Mouse (Mus musculus): ENCODE data around the gene Naip5. TPM values are rescaled to one million over a fixed set of nuclear protein-coding genes. Genes with fewer than 3 reads are reported as not detected.
"Not testable (repeated sequence)": the region's sequence is repeated elsewhere in the genome, so short reads cannot be mapped to it uniquely, and the experiment has no call there.

The Naip5 gene
- 0.32 and 0.39 TPM in 2 replicates for polyA plus RNA-seq (2014; fragmentation: Nextera tagmentation; extraction: Ambion mirVana)

- H3K4me3 ChIP-seq (ENCODE audit: low read depth, low read length); H3K4me2 ChIP-seq (replicated peaks; ENCODE audit: low read depth, low read length): not testable (repeated sequence)
Observed at GRCm38 (mm10) chr13:100246223-100246622, at the start of gene Naip5. Gene Naip5, minus strand, starts transcription at chr13:100246323.

GRCm38 (mm10) chr13:100284611-100285010, 38.5 kb upstream of the Naip5 start:
- no peaks in the 10 kb centered on the region for H3K9me3 ChIP-seq (ENCODE audit: control insufficient read depth, low read depth, low read length)
- no peaks in the 10 kb centered on the region for H3K4me1 ChIP-seq (ENCODE audit: control insufficient read depth, insufficient read depth, low read length)
- no peak overlapping the region for H3K4me2 ChIP-seq (replicated peaks; ENCODE audit: low read depth, low read length)
- H3K27ac ChIP-seq (ENCODE audit: low read length), result no peak overlapping the region
- H3K27me3 ChIP-seq (ENCODE audit: control insufficient read depth, insufficient read depth, low read length), result no peaks in the 10 kb centered on the region
- no peaks in the 10 kb centered on the region for H3K36me3 ChIP-seq (ENCODE audit: control insufficient read depth, insufficient read depth, low read length)
- ATAC-seq (ENCODE audit: insufficient number of reproducible peaks, insufficient read depth, low FRiP score, low read depth), result no peak
- 89% methylated on average over 1 of the region's 1 CpGs for whole genome bisulfite sequencing
- no peak overlapping the region for H3K9ac ChIP-seq (replicated peaks; ENCODE audit: low read depth, low read length)
- no peak overlapping the region for H3K4me3 ChIP-seq (ENCODE audit: low read depth, low read length)

More at GRCm38 (mm10) chr13:100246223-100246622, at the start of gene Naip5:
- H3K36me3 ChIP-seq (ENCODE audit: control insufficient read depth, insufficient read depth, low read length); ATAC-seq (ENCODE audit: insufficient number of reproducible peaks, insufficient read depth, low FRiP score, low read depth); H3K27ac ChIP-seq (ENCODE audit: low read length); H3K9me3 ChIP-seq (ENCODE audit: control insufficient read depth, low read depth, low read length); H3K9ac ChIP-seq (replicated peaks; ENCODE audit: low read depth, low read length); H3K4me1 ChIP-seq (ENCODE audit: control insufficient read depth, insufficient read depth, low read length); H3K27me3 ChIP-seq (ENCODE audit: control insufficient read depth, insufficient read depth, low read length): not testable (repeated sequence)
- 74% methylated on average over 4 of the region's 4 CpGs for WGBS

- not testable (repeated sequence) for H3K9me3 ChIP-seq (ENCODE audit: control insufficient read depth, low read depth, low read length); H3K27ac ChIP-seq (ENCODE audit: low read length); H3K36me3 ChIP-seq (ENCODE audit: control insufficient read depth, insufficient read depth, low read length); H3K4me1 ChIP-seq (ENCODE audit: control insufficient read depth, insufficient read depth, low read length); H3K27me3 ChIP-seq (ENCODE audit: control insufficient read depth, insufficient read depth, low read length); H3K4me3 ChIP-seq (ENCODE audit: low read depth, low read length); H3K4me2 ChIP-seq (replicated peaks; ENCODE audit: low read depth, low read length); H3K9ac ChIP-seq (replicated peaks; ENCODE audit: low read depth, low read length); ATAC-seq (ENCODE audit: insufficient number of reproducible peaks, insufficient read depth, low FRiP score, low read depth)
- WGBS, result no CpG with 5 or more reads among the region's 1 CpGs
Observed at GRCm38 (mm10) chr13:100271474-100272132, 25.5 kb upstream of the Naip5 start.

GRCm38 (mm10) chr13:100256996-100257395, 10.9 kb upstream of the Naip5 start:
- not testable (repeated sequence) for H3K36me3 ChIP-seq (ENCODE audit: control insufficient read depth, insufficient read depth, low read length); H3K9me3 ChIP-seq (ENCODE audit: control insufficient read depth, low read depth, low read length); H3K4me1 ChIP-seq (ENCODE audit: control insufficient read depth, insufficient read depth, low read length); H3K4me3 ChIP-seq (ENCODE audit: low read depth, low read length); H3K27me3 ChIP-seq (ENCODE audit: control insufficient read depth, insufficient read depth, low read length); ATAC-seq (ENCODE audit: insufficient number of reproducible peaks, insufficient read depth, low FRiP score, low read depth); H3K27ac ChIP-seq (ENCODE audit: low read length); H3K4me2 ChIP-seq (replicated peaks; ENCODE audit: low read depth, low read length); H3K9ac ChIP-seq (replicated peaks; ENCODE audit: low read depth, low read length)
- WGBS, result 37% methylated on average over 2 of the region's 2 CpGs

- H3K36me3 ChIP-seq (ENCODE audit: control insufficient read depth, insufficient read depth, low read length); H3K27ac ChIP-seq (ENCODE audit: low read length); H3K9me3 ChIP-seq (ENCODE audit: control insufficient read depth, low read depth, low read length); H3K4me2 ChIP-seq (replicated peaks; ENCODE audit: low read depth, low read length); ATAC-seq (ENCODE audit: insufficient number of reproducible peaks, insufficient read depth, low FRiP score, low read depth); H3K27me3 ChIP-seq (ENCODE audit: control insufficient read depth, insufficient read depth, low read length); H3K4me3 ChIP-seq (ENCODE audit: low read depth, low read length); H3K9ac ChIP-seq (replicated peaks; ENCODE audit: low read depth, low read length); H3K4me1 ChIP-seq (ENCODE audit: control insufficient read depth, insufficient read depth, low read length): not testable (repeated sequence)
- WGBS, result 81% methylated on average over 5 of the region's 6 CpGs
Observed at GRCm38 (mm10) chr13:100255925-100256324, 9.8 kb upstream of the Naip5 start.

GRCm38 (mm10) chr13:100251897-100252296, 5.8 kb upstream of the Naip5 start:
- not testable (repeated sequence) for H3K4me1 ChIP-seq (ENCODE audit: control insufficient read depth, insufficient read depth, low read length); H3K9ac ChIP-seq (replicated peaks; ENCODE audit: low read depth, low read length); ATAC-seq (ENCODE audit: insufficient number of reproducible peaks, insufficient read depth, low FRiP score, low read depth); H3K9me3 ChIP-seq (ENCODE audit: control insufficient read depth, low read depth, low read length); H3K4me3 ChIP-seq (ENCODE audit: low read depth, low read length); H3K27me3 ChIP-seq (ENCODE audit: control insufficient read depth, insufficient read depth, low read length); H3K4me2 ChIP-seq (replicated peaks; ENCODE audit: low read depth, low read length); H3K27ac ChIP-seq (ENCODE audit: low read length); H3K36me3 ChIP-seq (ENCODE audit: control insufficient read depth, insufficient read depth, low read length)
- 91% methylated on average over 2 of the region's 2 CpGs for WGBS

GRCm38 (mm10) chr13:100246896-100247519, 885 bp upstream of the Naip5 start:
- H3K27ac ChIP-seq (ENCODE audit: low read length); H3K27me3 ChIP-seq (ENCODE audit: control insufficient read depth, insufficient read depth, low read length); H3K4me2 ChIP-seq (replicated peaks; ENCODE audit: low read depth, low read length); H3K4me3 ChIP-seq (ENCODE audit: low read depth, low read length); H3K9ac ChIP-seq (replicated peaks; ENCODE audit: low read depth, low read length); H3K9me3 ChIP-seq (ENCODE audit: control insufficient read depth, low read depth, low read length); H3K4me1 ChIP-seq (ENCODE audit: control insufficient read depth, insufficient read depth, low read length); H3K36me3 ChIP-seq (ENCODE audit: control insufficient read depth, insufficient read depth, low read length); ATAC-seq (ENCODE audit: insufficient number of reproducible peaks, insufficient read depth, low FRiP score, low read depth): not testable (repeated sequence)
- 65% methylated on average over 5 of the region's 5 CpGs for WGBS

- Histone ChIP-seq H3K36me3 (ENCODE audit: control insufficient read depth, insufficient read depth, low read length) (no peaks in the 10 kb centered on the region), H3K4me1 (ENCODE audit: control insufficient read depth, insufficient read depth, low read length) (no peaks in the 10 kb centered on the region), H3K4me3 (ENCODE audit: low read depth, low read length) (no peak overlapping the region), H3K27me3 (ENCODE audit: control insufficient read depth, insufficient read depth, low read length) (no peaks in the 10 kb centered on the region), H3K4me2 (replicated peaks; ENCODE audit: low read depth, low read length) (no peak overlapping the region), H3K9me3 (ENCODE audit: control insufficient read depth, low read depth, low read length) (no peaks in the 10 kb centered on the region), H3K27ac (ENCODE audit: low read length) (no peak overlapping the region), H3K9ac (replicated peaks; ENCODE audit: low read depth, low read length) (no peak overlapping the region)
- ATAC-seq (ENCODE audit: insufficient number of reproducible peaks, insufficient read depth, low FRiP score, low read depth), result no peak
Observed at GRCm38 (mm10) chr13:100243702-100244101, 2.4 kb downstream of the Naip5 start.

- not testable (repeated sequence) for H3K9ac ChIP-seq (replicated peaks; ENCODE audit: low read depth, low read length); H3K9me3 ChIP-seq (ENCODE audit: control insufficient read depth, low read depth, low read length); H3K36me3 ChIP-seq (ENCODE audit: control insufficient read depth, insufficient read depth, low read length); ATAC-seq (ENCODE audit: insufficient number of reproducible peaks, insufficient read depth, low FRiP score, low read depth); H3K4me1 ChIP-seq (ENCODE audit: control insufficient read depth, insufficient read depth, low read length); H3K27ac ChIP-seq (ENCODE audit: low read length); H3K4me2 ChIP-seq (replicated peaks; ENCODE audit: low read depth, low read length); H3K4me3 ChIP-seq (ENCODE audit: low read depth, low read length); H3K27me3 ChIP-seq (ENCODE audit: control insufficient read depth, insufficient read depth, low read length)
- WGBS, result 64% methylated on average over 1 of the region's 1 CpGs
Observed at GRCm38 (mm10) chr13:100213683-100214082, 32.4 kb downstream of the Naip5 start.
